Mouse (Mus musculus) hindbrain, embryonic 11.5 days (tissue): Measurements from ENCODE around the gene Rnf145. TPM values are rescaled to one million over a fixed set of nuclear protein-coding genes. Genes with fewer than 3 reads are reported as not detected.

ENCODE experiments used
- ATAC-seq: fragments of 200-750 bp; cut with Nextera tagmentation; 2 replicates; pipeline ENCODE4 v1.8.0; 2017; ENCODE audit warnings: mild to moderate bottlenecking, moderate TSS enrichment, moderate library complexity; ENCODE audit not compliant: low FRiP score
- DNase-seq: peaks from one replicate; pipeline ENCODE4 v3.0.0-alpha.2; 2015; ENCODE audit warnings: low spot score
- H3K27ac ChIP-seq: fragments of 300-500 bp; sonication (generic); 2 replicates; pipeline ENCODE4 v1.5.1; 2014; ENCODE audit warnings: mild to moderate bottlenecking, low read depth, low read length
- H3K27me3 ChIP-seq: fragments of 300-500 bp; sonication (generic); 2 replicates; pipeline ENCODE4 v1.6.1; 2014; ENCODE audit warnings: mild to moderate bottlenecking, low read length, moderate library complexity, mixed read lengths; ENCODE audit not compliant: control insufficient read depth, insufficient read depth
- H3K36me3 ChIP-seq: fragments of 300-500 bp; sonication (generic); 2 replicates; pipeline ENCODE4 v1.6.1; 2014; ENCODE audit warnings: mild to moderate bottlenecking, low read length, moderate library complexity, mixed read lengths; ENCODE audit not compliant: control insufficient read depth, insufficient read depth
- H3K4me1 ChIP-seq: fragments of 300-500 bp; sonication (generic); replicated peaks from 2 replicates; pipeline ENCODE4 v1.6.1; 2014; ENCODE audit warnings: low read length, mixed read lengths; ENCODE audit not compliant: control insufficient read depth, insufficient read depth
- H3K4me2 ChIP-seq: fragments of 300-500 bp; sonication (generic); replicated peaks from 2 replicates; pipeline ENCODE4 v1.6.1; 2014; ENCODE audit warnings: mild to moderate bottlenecking, low read depth, low read length
- H3K4me3 ChIP-seq: fragments of 300-500 bp; sonication (generic); 2 replicates; pipeline ENCODE4 v1.5.1; 2014; ENCODE audit warnings: low read depth, low read length
- H3K9ac ChIP-seq: fragments of 300-500 bp; sonication (generic); 2 replicates; pipeline ENCODE4 v1.6.1; 2014; ENCODE audit warnings: low read depth, low read length
- H3K9me3 ChIP-seq: fragments of 300-500 bp; sonication (generic); 2 replicates; pipeline ENCODE4 v1.6.1; 2016; ENCODE audit warnings: low read length; ENCODE audit not compliant: control insufficient read depth
- WGBS: fragments of 180-500 bp; shearing (Covaris S2); extraction: QIAGEN DNeasy Blood & Tissue Kit; methylation state at CpG from one replicate; pipeline ENCODE4 v1.1.7; 2014; 5-methylcytosine and 5-hydroxymethylcytosine counted together
- polyA plus RNA-seq: library from polyadenylated mRNA; unstranded; fragments of >200 nt; fragmentation: Nextera tagmentation; extraction: Ambion mirVana; gene quantifications from 2 replicates; pipeline ENCODE4 v1.2.1, GENCODE M21; 2014

The Rnf145 gene
- polyA plus RNA-seq, 1 experiment from 2014 or later, result 129 TPM

DNA sequence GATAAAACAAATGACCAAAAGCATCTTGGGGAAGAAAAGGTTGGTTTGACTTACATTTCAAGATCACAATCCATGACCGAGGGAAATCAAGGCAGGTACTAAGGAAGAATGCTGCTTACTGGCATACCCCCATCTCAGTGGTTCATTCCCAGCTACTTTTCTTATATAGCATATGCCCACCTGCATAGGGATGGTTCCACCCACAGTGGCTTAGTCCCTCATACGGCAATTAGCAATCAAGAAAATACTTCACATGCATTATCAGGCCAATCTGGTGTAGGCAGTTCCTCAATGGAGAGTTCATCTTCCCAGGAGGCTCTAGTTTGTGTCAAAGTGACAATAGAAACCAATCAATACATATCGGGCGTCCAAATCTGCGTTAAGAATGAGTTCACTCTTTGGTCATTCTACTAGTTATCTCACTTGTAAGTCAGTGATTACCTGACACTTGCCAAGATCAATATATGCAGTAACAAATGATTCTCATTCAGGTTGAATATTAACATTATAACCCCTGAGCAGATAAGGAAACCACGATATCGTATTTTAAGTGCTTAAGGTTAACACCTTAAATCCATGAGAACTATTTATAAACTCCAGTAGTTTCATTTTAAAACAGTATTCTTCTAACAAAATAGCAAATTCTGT lies 33.6 kb upstream of the Rnf145 start:
- DNase-seq (no peak), ATAC-seq (no peak)
- H3K4me3 ChIP-seq, result no peak overlapping the region
- H3K36me3 ChIP-seq, result no peaks in the 10 kb centered on the region
- no peak overlapping the region for H3K27ac ChIP-seq
- 92% methylated on average over 7 of the region's 7 CpGs for WGBS
- no peak overlapping the region for H3K9ac ChIP-seq
- H3K9me3 ChIP-seq, result no peaks in the 10 kb centered on the region
- H3K4me2 ChIP-seq, result no peak overlapping the region
- no peaks in the 10 kb centered on the region for H3K4me1 ChIP-seq
- no peaks in the 10 kb centered on the region for H3K27me3 ChIP-seq

DNA sequence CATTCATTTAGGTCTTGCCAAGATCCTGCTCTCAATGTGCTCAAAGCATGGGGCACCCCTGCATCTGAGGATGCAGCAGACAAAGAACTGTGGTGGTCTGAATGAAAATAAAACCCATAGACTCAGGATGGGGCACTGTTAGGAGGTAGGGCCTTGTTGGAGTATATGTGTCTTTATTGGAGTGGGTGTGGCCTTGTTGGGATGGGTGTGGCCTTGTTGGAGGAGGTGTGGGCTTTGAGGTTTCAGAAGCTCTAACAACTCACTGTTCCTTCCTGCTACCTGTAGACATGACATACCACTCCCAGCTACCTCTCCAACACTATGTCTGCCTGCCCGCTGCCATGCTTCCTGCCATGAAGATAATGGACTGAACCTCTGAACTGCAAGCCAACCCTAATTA lies 29.6 kb upstream of the Rnf145 start:
- no peak overlapping the region for H3K27ac ChIP-seq
- ATAC-seq (no peak), DNase-seq (no peak)
- H3K36me3 ChIP-seq, result no peaks in the 10 kb centered on the region
- no peaks in the 10 kb centered on the region for H3K27me3 ChIP-seq
- H3K4me3 ChIP-seq, result no peak overlapping the region
- H3K4me2 ChIP-seq, result no peak overlapping the region
- no peaks in the 10 kb centered on the region for H3K4me1 ChIP-seq
- WGBS, result 84% methylated on average over 1 of the region's 1 CpGs
- H3K9ac ChIP-seq, result no peak overlapping the region
- H3K9me3 ChIP-seq, result no peaks in the 10 kb centered on the region

DNA sequence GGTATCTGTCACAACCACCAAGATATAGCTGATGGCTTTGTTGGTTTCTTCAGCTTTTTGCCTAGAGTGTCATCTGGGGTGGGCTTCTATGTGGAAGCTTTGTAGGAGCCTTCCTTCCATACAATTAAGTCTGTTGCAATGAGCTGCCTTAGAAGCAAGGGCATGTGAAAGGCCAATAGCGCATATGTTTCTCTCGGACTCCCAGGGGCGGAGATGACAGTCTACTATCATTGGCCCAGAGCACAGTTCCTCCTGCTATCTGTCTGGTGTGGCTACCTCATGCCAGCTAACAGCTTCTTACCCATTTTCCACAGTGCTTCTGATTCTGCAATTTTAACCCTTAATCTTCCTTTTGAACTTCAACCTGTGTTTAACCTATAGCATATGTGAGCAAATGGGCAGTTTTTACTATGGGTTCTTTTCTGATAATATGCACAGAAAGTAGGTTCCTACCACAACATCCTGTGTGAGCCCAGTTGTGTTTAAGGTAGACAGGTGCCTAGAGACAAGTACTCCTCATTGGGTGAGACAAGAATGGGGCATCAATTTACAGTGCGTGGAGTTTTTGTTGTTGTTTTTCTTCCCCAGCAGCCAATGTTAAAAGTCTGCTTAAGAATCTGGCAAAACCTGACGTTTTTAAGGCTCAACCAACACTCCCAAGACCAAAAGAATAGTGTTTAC lies 24.0 kb upstream of the Rnf145 start:
- ATAC-seq, result no peak
- H3K4me1 ChIP-seq, result no peaks in the 10 kb centered on the region

DNA sequence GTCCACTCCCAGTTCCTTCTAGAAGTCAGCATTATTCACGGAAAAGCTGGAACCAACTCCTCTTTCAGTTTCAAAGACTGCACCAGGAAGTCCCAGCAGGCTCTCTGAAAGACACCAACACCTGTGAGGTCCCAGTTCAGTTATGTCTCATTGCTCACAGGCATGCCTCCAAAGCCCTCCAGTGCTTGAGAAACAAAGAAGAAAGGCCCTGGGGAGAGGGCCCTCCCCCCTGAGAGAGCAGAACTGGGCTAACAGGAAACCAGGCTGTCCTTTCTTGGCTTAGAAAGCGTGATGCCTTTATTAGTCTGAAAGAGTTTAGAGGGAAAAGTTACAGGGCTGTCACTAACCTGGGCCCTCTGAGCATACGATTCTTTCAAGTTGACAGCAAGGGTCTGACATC lies 22.5 kb upstream of the Rnf145 start:
- H3K4me3 ChIP-seq, result no peak overlapping the region
- no peaks in the 10 kb centered on the region for H3K9me3 ChIP-seq
- no peaks in the 10 kb centered on the region for H3K36me3 ChIP-seq
- no peak overlapping the region for H3K27ac ChIP-seq
- WGBS, result 60% methylated on average over 3 of the region's 3 CpGs
- H3K27me3 ChIP-seq, result no peaks in the 10 kb centered on the region
- H3K4me2 ChIP-seq, result no peak overlapping the region
- no peaks in the 10 kb centered on the region for H3K4me1 ChIP-seq
- DNase-seq (no peak), ATAC-seq (no peak)
- no peak overlapping the region for H3K9ac ChIP-seq

More for the DNA sequence above, 24.0 kb upstream of the Rnf145 start:
- Histone ChIP-seq H3K36me3 (no peaks in the 10 kb centered on the region), H3K27me3 (no peaks in the 10 kb centered on the region), H3K4me3 (no peak overlapping the region), H3K27ac (no peak overlapping the region), H3K9me3 (no peaks in the 10 kb centered on the region), H3K4me2 (no peak overlapping the region), H3K9ac (no peak overlapping the region)
- no peak for DNase-seq
- 84% methylated on average over 5 of the region's 5 CpGs for WGBS

DNA sequence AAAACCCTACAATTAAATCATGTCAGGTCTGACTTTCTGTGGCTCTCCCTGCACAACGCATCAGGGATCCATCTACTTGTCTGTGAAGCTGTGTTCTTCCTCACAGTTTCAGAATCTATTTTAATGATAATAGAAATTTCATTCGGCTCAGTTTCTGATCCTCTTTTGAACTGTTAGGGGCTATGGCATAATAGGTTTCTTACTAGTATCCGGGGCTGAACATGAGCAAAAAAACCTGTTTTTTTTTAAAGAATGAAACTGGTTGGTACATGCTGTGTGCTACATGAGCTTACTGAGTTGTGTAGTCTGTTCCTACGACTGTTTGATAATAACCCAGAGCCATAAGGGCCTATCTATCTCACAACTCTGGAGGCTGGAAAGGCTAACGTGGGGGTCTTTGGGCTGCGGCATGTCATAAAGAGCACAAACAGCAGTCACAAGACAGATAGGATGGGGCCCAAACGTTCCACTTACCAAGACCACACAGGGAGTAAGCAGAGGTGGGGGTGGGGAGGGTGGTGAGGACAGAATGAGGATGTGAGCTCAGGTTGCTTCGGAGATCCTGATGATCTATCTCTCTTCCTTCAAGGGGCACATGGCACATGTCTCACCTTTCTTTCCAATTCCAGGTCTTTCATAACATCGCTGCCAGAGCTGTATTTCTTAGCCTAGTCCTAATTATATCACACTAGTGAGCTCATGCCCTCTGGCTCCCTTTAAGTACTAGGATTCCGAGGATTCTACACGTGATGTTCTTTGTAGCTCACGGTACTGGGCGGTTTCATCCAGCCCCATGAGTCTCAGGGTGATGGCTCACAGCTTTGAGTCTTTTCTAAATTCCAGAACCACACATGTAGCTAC lies 20.1 kb upstream of the Rnf145 start:
- Histone ChIP-seq H3K4me2 (no peak overlapping the region), H3K9ac (no peak overlapping the region), H3K36me3 (no peaks in the 10 kb centered on the region), H3K27ac (no peak overlapping the region), H3K27me3 (no peaks in the 10 kb centered on the region), H3K4me3 (no peak overlapping the region), H3K4me1 (no peaks in the 10 kb centered on the region), H3K9me3 (no peaks in the 10 kb centered on the region)
- DNase-seq, result no peak
- WGBS, result 78% methylated on average over 13 of the region's 13 CpGs
- ATAC-seq, result no peak

DNA sequence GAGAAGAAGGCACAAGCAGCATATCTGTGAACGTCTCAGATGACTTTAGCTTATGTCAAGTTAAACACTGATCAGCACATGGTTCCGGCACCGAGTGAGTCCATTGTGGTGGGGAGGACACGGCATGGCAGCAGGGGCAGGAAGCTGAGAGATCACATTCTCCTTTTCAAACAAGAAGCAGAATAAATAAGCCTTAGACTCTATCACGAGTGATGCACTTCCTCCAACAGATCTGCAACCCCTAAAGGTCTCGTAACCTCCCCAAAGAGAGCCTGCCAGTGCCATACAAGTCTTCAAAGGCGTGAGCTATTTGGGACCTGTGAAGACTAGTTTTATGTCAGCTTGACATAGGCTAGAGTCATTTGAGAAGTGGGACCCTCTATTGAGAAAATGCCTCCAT lies 17.8 kb upstream of the Rnf145 start:
- 83% methylated on average over 7 of the region's 7 CpGs for WGBS
- no peaks in the 10 kb centered on the region for H3K9me3 ChIP-seq
- DNase-seq, result no peak
- H3K27me3 ChIP-seq, result no peaks in the 10 kb centered on the region
- no peak for ATAC-seq
- no peak overlapping the region for H3K4me2 ChIP-seq
- no peaks in the 10 kb centered on the region for H3K4me1 ChIP-seq
- H3K27ac ChIP-seq, result no peak overlapping the region
- no peaks in the 10 kb centered on the region for H3K36me3 ChIP-seq
- no peak overlapping the region for H3K9ac ChIP-seq
- no peak overlapping the region for H3K4me3 ChIP-seq

DNA sequence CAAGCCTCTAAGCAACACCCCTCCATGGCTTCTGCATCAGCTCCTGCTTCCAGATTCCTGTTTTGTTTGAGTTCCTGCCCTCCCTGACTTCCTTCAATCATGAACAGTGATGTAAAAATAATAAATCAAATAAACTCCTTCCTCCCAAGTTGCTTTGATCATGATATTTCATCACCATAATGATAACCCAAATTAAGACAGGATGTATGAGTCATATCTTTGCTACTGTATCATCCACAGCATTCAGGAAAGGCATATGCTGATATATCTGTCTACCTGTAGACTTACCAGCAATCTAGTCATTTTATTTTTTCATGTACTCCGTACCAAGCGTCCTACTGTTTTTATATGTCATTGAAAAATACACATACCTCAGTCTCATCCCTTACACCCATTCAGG lies 17.3 kb upstream of the Rnf145 start:
- DNase-seq (no peak), ATAC-seq (no peak)
- Histone ChIP-seq H3K9ac (no peak overlapping the region), H3K4me1 (no peaks in the 10 kb centered on the region), H3K27ac (no peak overlapping the region), H3K27me3 (no peaks in the 10 kb centered on the region), H3K36me3 (no peaks in the 10 kb centered on the region), H3K4me3 (no peak overlapping the region), H3K4me2 (no peak overlapping the region), H3K9me3 (no peaks in the 10 kb centered on the region)
- WGBS, result 96% methylated on average over 2 of the region's 2 CpGs

DNA sequence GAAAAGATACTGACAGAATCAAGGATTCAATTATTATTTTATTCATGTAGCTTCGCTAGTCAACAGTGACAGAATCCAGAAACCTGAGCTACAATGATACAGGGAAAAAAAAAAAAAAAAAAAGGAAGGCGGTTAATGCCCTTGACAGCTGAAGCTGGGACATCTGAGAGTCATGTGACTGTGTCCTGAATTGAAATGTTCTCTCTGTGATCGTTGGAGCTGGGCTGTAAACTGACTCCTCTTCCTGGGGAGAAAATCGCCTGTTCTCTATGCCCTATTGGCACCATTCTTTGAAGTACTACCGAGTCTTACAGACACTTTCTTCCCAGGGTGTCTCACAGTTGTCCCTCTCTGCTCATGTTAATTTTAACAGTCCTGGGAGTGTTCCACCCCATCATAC lies 15.8 kb upstream of the Rnf145 start:
- no peaks in the 10 kb centered on the region for H3K9me3 ChIP-seq
- no peaks in the 10 kb centered on the region for H3K4me1 ChIP-seq
- H3K27ac ChIP-seq, result no peak overlapping the region
- no peak overlapping the region for H3K4me3 ChIP-seq
- no peak for DNase-seq
- H3K4me2 ChIP-seq, result no peak overlapping the region
- no peaks in the 10 kb centered on the region for H3K27me3 ChIP-seq
- no peaks in the 10 kb centered on the region for H3K36me3 ChIP-seq
- no peak for ATAC-seq
- H3K9ac ChIP-seq, result no peak overlapping the region
- WGBS, result 51% methylated on average over 5 of the region's 5 CpGs
